Mouse (Mus musculus): ENCODE results near the gene Hint2. TPM values are rescaled to one million over a fixed set of nuclear protein-coding genes. Genes with fewer than 3 reads are reported as not detected.

Gene Hint2
- total and polyA plus RNA-seq, 2 experiments from 2014 or later: 98.7 to 131 TPM

- ATAC-seq: no peak
- peaks cover 49% of the 10 kb centered on the region for H3K36me3 ChIP-seq (ENCODE audit: insufficient read depth, low read length)
- WGBS: 74% methylated on average over 5 of the region's 5 CpGs
Observed at GRCm38 (mm10) chr4:43674974-43675373, 18.7 kb upstream of the Hint2 start.

DNA sequence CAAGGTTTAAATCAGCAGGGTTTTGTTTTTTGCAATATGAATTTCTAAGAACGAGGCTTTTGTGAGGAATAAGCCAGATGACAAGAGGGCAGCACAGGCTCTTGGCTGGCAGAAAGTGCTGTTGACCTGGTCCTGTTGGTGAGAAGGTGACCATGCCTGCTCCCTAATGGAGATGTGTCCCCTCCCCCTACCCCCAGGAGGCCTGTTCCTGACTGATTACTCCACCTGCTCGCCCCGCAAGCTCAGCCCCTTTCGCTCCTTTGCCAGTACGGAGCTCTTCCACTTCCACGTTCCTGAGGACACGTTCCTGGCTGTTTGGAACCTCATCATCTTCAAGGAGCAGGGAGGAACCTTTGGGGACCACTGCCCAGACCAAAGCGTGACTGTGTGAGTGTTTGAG, 17.4 kb upstream of the Hint2 start:
- no peaks in the 10 kb centered on the region for H3K27me3 ChIP-seq (ENCODE audit: insufficient read depth, low read length)
- H3K4me3 ChIP-seq (ENCODE audit: low read length): no peak overlapping the region
- ATAC-seq (no peak), DNase-seq (ENCODE audit: low spot score) (no peak)
- peaks cover 46% of the 10 kb centered on the region for H3K36me3 ChIP-seq (ENCODE audit: insufficient read depth, low read length)
- H3K27ac ChIP-seq: no peak overlapping the region
- H3K4me2 ChIP-seq (ENCODE audit: low read depth, low read length): no peak overlapping the region
- no peak for TF ChIP-seq CTCF (IDR thresholded peaks at IDR 0.05; ENCODE audit: low read depth)
- no peak overlapping the region for H3K9ac ChIP-seq (replicated peaks; ENCODE audit: low read length)
- peaks cover 18% of the 10 kb centered on the region for H3K4me1 ChIP-seq (ENCODE audit: insufficient read depth, low read length)
- WGBS: 79% methylated on average over 8 of the region's 8 CpGs
- no peaks in the 10 kb centered on the region for H3K9me3 ChIP-seq (ENCODE audit: low read length)

More at GRCm38 (mm10) chr4:43674974-43675373, 18.7 kb upstream of the Hint2 start:
- no peaks in the 10 kb centered on the region for H3K27me3 ChIP-seq (ENCODE audit: insufficient read depth, low read length)
- H3K27ac ChIP-seq: no peak overlapping the region
- TF ChIP-seq CTCF (IDR thresholded peaks at IDR 0.05; ENCODE audit: low read depth): no peak
- no peak overlapping the region for H3K4me2 ChIP-seq (ENCODE audit: low read depth, low read length)
- no peaks in the 10 kb centered on the region for H3K9me3 ChIP-seq (ENCODE audit: low read length)
- no peak overlapping the region for H3K9ac ChIP-seq (replicated peaks; ENCODE audit: low read length)
- no peak overlapping the region for H3K4me3 ChIP-seq (ENCODE audit: low read length)
- DNase-seq (ENCODE audit: low spot score): no peak
- H3K4me1 ChIP-seq (ENCODE audit: insufficient read depth, low read length): peaks cover 15% of the 10 kb centered on the region

- Histone ChIP-seq H3K27me3 (ENCODE audit: insufficient read depth, low read length) (no peaks in the 10 kb centered on the region), H3K4me3 (ENCODE audit: low read length) (no peak overlapping the region), H3K4me1 (ENCODE audit: insufficient read depth, low read length) (peaks cover 18% of the 10 kb centered on the region), H3K4me2 (ENCODE audit: low read depth, low read length) (peak overlapping the region; percentile 93; the same call in 1 of the 2 replicates), H3K9me3 (ENCODE audit: low read length) (no peaks in the 10 kb centered on the region), H3K36me3 (ENCODE audit: insufficient read depth, low read length) (peaks cover 31% of the 10 kb centered on the region), H3K27ac (no peak overlapping the region), H3K9ac (replicated peaks; ENCODE audit: low read length) (no peak overlapping the region)
- TF ChIP-seq CTCF (IDR thresholded peaks at IDR 0.05; ENCODE audit: low read depth): peak; percentile 87
- ATAC-seq (peak; percentile 13; the same call in 1 of the 2 replicates), DNase-seq (ENCODE audit: low spot score) (peak; percentile 95)
- 5% methylated on average over 2 of the region's 2 CpGs for WGBS
Observed at GRCm38 (mm10) chr4:43672070-43672469, 15.8 kb upstream of the Hint2 start.

DNA sequence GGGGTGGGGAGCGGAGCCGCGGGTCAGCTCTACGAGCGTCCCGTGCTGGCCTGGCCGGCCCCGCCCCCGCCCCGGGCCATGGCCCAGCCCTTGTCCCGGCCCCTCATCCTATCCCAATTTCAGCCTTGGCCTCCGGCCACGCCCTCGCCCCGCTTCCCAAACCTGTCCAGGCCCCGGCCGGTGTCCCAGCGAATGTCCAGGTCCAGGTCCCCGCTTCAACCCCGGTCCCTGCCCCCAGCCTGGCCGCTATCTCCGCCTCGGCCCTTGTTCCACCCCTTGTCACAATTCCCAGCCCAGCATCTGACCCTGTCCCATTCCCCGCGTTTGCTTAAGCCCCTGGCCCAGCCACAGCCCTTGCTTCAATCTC, 13.1 kb upstream of the Hint2 start:
- Histone ChIP-seq H3K9ac (replicated peaks; ENCODE audit: low read length) (peak overlapping the region; percentile 96), H3K4me3 (ENCODE audit: low read length) (peak overlapping the region; percentile 89), H3K27me3 (ENCODE audit: insufficient read depth, low read length) (peaks cover 6% of the 10 kb centered on the region; the same call in 1 of the 2 replicates), H3K4me2 (ENCODE audit: low read depth, low read length) (peak overlapping the region; percentile 93), H3K36me3 (ENCODE audit: insufficient read depth, low read length) (peaks cover 4% of the 10 kb centered on the region; the same call in 1 of the 2 replicates), H3K9me3 (ENCODE audit: low read length) (no peaks in the 10 kb centered on the region), H3K27ac (peak overlapping the region; percentile 75), H3K4me1 (ENCODE audit: insufficient read depth, low read length) (peaks cover 18% of the 10 kb centered on the region)
- DNase-seq (ENCODE audit: low spot score): no peak
- under 1% methylated on average over 14 of the region's 25 CpGs for WGBS
- no peak for ATAC-seq
- TF ChIP-seq CTCF (IDR thresholded peaks at IDR 0.05; ENCODE audit: low read depth): no peak

DNA sequence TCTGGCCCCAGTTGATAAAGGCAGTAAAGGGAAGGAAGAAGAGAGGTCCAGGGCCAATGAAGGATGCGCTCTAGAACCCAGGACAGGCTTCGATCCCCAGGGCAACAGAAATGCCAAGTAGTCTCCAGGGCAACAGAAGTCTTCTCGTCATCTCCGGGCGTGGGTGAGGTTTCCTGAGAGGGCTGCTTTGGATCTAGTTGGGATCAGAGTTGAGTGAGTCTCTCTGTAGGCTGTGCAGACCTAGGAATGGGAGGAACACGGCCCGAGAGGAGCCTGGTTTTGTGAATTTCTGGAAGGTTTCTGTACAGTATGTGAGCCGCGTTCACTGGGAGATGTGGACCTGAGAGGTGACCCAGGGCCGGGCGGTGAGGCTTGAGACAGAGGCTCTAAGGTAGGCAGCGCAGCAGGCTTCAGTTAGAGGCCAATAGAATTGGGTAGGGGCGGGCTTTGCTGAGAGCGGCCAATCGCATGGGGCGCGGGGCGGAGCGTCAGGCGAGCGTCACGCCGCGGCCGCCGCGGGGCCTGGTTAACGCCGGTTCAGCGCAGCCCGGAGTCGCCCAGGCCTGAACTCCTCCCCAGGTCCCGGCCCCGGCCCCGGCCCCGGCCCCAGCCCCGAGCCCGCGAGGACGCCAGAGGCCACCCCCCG, 12.6 kb upstream of the Hint2 start, which contains the start of the genes Tmem8b and Fam221b:
TSS of gene Tmem8b (plus strand) at position 190 of the 646 bp plus-strand sequence.
TSS of gene Fam221b (minus strand) at position 364 of the 646 bp plus-strand sequence.
- under 1% methylated on average over 24 of the region's 41 CpGs for WGBS

GRCm38 (mm10) chr4:43666412-43666811, 10.1 kb upstream of the Hint2 start:
- DNase-seq (ENCODE audit: low spot score) (peak; percentile 23), ATAC-seq (no peak)
- Histone ChIP-seq H3K27me3 (ENCODE audit: insufficient read depth, low read length) (peaks cover 6% of the 10 kb centered on the region; the same call in 1 of the 2 replicates), H3K27ac (no peak overlapping the region), H3K9ac (replicated peaks; ENCODE audit: low read length) (no peak overlapping the region), H3K4me3 (ENCODE audit: low read length) (no peak overlapping the region), H3K4me2 (ENCODE audit: low read depth, low read length) (no peak overlapping the region), H3K36me3 (ENCODE audit: insufficient read depth, low read length) (no peaks in the 10 kb centered on the region), H3K9me3 (ENCODE audit: low read length) (no peaks in the 10 kb centered on the region), H3K4me1 (ENCODE audit: insufficient read depth, low read length) (peaks cover 15% of the 10 kb centered on the region)
- WGBS: 32% methylated on average over 4 of the region's 4 CpGs
- TF ChIP-seq CTCF (IDR thresholded peaks at IDR 0.05; ENCODE audit: low read depth): peak; percentile 52

More for the DNA sequence above, 12.6 kb upstream of the Hint2 start, which contains the start of the genes Tmem8b and Fam221b:
- Histone ChIP-seq H3K4me3 (ENCODE audit: low read length) (peak within 1 kb of the TSS; percentile 89), H3K9me3 (ENCODE audit: low read length) (no peaks in the 10 kb centered on the region), H3K4me2 (ENCODE audit: low read depth, low read length) (peak within 1 kb of the TSS; percentile 93), H3K4me1 (ENCODE audit: insufficient read depth, low read length) (peaks cover 18% of the 10 kb centered on the region), H3K9ac (replicated peaks; ENCODE audit: low read length) (peak within 1 kb of the TSS; percentile 96), H3K27ac (peak within 1 kb of the TSS; percentile 75), H3K27me3 (ENCODE audit: insufficient read depth, low read length) (peaks cover 6% of the 10 kb centered on the region; the same call in 1 of the 2 replicates), H3K36me3 (ENCODE audit: insufficient read depth, low read length) (no peaks in the 10 kb centered on the region)
- DNase-seq (ENCODE audit: low spot score) (peak; percentile 94), ATAC-seq (peak; percentile 94)
- no peak for TF ChIP-seq CTCF (IDR thresholded peaks at IDR 0.05; ENCODE audit: low read depth)

- H3K4me1 ChIP-seq (ENCODE audit: insufficient read depth, low read length): no peaks in the 10 kb centered on the region
- H3K36me3 ChIP-seq (ENCODE audit: insufficient read depth, low read length): no peaks in the 10 kb centered on the region
- ATAC-seq (no peak), DNase-seq (ENCODE audit: low spot score) (peak; percentile 26)
- TF ChIP-seq CTCF (IDR thresholded peaks at IDR 0.05; ENCODE audit: low read depth): peak; percentile 38; the same call in 1 of the 2 replicates
- peak overlapping the region; percentile 91; the same call in 1 of the 2 replicates for H3K9ac ChIP-seq (replicated peaks; ENCODE audit: low read length)
- H3K27me3 ChIP-seq (ENCODE audit: insufficient read depth, low read length): no peaks in the 10 kb centered on the region
- H3K9me3 ChIP-seq (ENCODE audit: low read length): no peaks in the 10 kb centered on the region
- 0 out of 2 replicates have a peak overlapping the region, but pooled peaks have one; percentile 48 for H3K27ac ChIP-seq
- peak overlapping the region; percentile 70 for H3K4me2 ChIP-seq (ENCODE audit: low read depth, low read length)
- whole genome bisulfite sequencing: 66% methylated on average over 4 of the region's 4 CpGs
- peak overlapping the region; percentile 84 for H3K4me3 ChIP-seq (ENCODE audit: low read length)
Observed at GRCm38 (mm10) chr4:43657146-43657545, 880 bp upstream of the Hint2 start.
